In the genomic region with DNA sequence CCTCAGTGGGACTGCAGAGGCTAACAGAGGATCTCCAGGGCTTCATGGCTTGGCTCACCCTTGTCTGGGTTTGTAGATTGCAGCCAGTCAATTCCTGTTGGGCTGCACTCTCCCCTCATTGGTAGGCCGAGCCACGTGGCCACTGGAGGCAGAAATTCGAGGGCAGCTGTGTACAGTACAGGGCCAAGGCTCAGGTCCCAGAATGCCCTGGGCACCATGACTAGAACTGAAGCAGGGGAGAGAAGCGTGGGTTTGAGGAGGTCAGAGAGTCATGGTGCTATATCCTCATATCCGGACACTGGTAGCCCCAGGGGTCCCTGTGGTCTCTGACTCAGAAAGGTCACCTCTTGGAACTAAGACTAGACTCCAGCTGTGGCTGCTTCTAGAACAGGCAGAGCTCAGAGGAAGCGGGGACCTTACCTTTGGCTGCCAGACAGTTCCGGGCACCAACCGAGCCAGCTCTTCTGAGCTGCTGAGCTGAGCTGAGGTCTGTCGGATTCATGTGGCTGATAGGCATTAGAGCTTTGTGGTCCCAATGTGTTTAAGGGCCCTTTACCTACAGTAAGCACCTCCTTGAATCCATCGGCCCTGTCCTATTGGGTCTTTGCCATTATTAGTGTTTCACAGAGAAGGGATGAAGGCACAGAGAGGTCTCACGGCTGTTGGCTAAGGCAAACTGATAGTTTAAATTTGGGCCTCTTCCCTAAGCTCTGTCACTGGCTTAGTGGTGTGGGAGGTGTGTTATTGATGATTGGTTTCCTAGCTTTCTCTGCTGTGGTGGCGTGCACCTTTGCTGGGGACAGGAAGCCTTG, we compare ENCODE assay signal across 8 mouse cellular contexts.
DNase-seq lines count a peak whose midpoint lies in the region; ATAC-seq lines count a peak whose summit lies in the region.

No protein-coding gene starts in this region.

- H3K4me2 ChIP-seq in neural tube, embryonic 11.5 days (ENCODE audit: low read depth) = no peak overlapping the region
- H3K4me2 ChIP-seq in embryonic facial prominence, embryonic 13.5 days = peak overlapping the region; percentile 48
- 0 out of 2 replicates have a peak overlapping the region, but pooled peaks have one; percentile 3 for H3K4me2 ChIP-seq in intestine, embryonic 15.5 days (replicated peaks)

- no peak overlapping the region for H3K9ac ChIP-seq in neural tube, embryonic 11.5 days (ENCODE audit: low read length)
- H3K9ac ChIP-seq in embryonic facial prominence, embryonic 13.5 days = no peak overlapping the region
- no peak overlapping the region for H3K9ac ChIP-seq in intestine, embryonic 15.5 days

- H3K4me1 ChIP-seq in neural tube, embryonic 11.5 days (ENCODE audit: control insufficient read depth, insufficient read depth, low read length) = peaks cover 52% of the 10 kb centered on the region
- H3K4me1 ChIP-seq in embryonic facial prominence, embryonic 13.5 days = peaks cover 96% of the 10 kb centered on the region
- peaks cover 78% of the 10 kb centered on the region for H3K4me1 ChIP-seq in intestine, embryonic 15.5 days (replicated peaks)

- peak overlapping the region; percentile 94 for H3K27ac ChIP-seq in neural tube, embryonic 11.5 days (ENCODE audit: low read depth, low read length)
- peak overlapping the region; percentile 92 for H3K27ac ChIP-seq in embryonic facial prominence, embryonic 13.5 days
- H3K27ac ChIP-seq in intestine, embryonic 15.5 days = peak overlapping the region; percentile 88

- no peaks in the 10 kb centered on the region for H3K9me3 ChIP-seq in neural tube, embryonic 11.5 days (ENCODE audit: control insufficient read depth, low read length)
- no peaks in the 10 kb centered on the region for H3K9me3 ChIP-seq in embryonic facial prominence, embryonic 13.5 days
- H3K9me3 ChIP-seq in intestine, embryonic 15.5 days = no peaks in the 10 kb centered on the region

- H3K36me3 ChIP-seq in neural tube, embryonic 11.5 days (ENCODE audit: control insufficient read depth, insufficient read depth, low read length) = peaks cover 2% of the 10 kb centered on the region; the same call in 1 of the 2 replicates
- H3K36me3 ChIP-seq in embryonic facial prominence, embryonic 13.5 days = 0 out of 2 replicates have a peak, but pooled peaks cover 3% of the 10 kb centered on the region
- H3K36me3 ChIP-seq in intestine, embryonic 15.5 days = no peaks in the 10 kb centered on the region

- no peaks in the 10 kb centered on the region for H3K27me3 ChIP-seq in neural tube, embryonic 11.5 days (ENCODE audit: control insufficient read depth, insufficient read depth, low read length)
- H3K27me3 ChIP-seq in embryonic facial prominence, embryonic 13.5 days = no peaks in the 10 kb centered on the region
- H3K27me3 ChIP-seq in intestine, embryonic 15.5 days (replicated peaks) = no peaks in the 10 kb centered on the region

- DNase-seq in neural tube, embryonic 11.5 days (ENCODE audit: low spot score) = no peak
- no peak for DNase-seq in neural tube, embryonic 10.5 days (ENCODE audit: extremely low spot score, low spot score)
- DNase-seq in frontal cortex, postnatal 36 days (ENCODE audit: low spot score in 2 of 2) = no peak
- no peak for DNase-seq in adrenal gland, adult 18-20 months (ENCODE audit: low spot score in 2 of 2)
- no peak for DNase-seq in gastrocnemius, adult 8-10 months (ENCODE audit: low spot score in 2 of 2)

- H3K4me3 ChIP-seq in neural tube, embryonic 11.5 days (ENCODE audit: low read depth, low read length) = no peak overlapping the region
- no peak overlapping the region for H3K4me3 ChIP-seq in embryonic facial prominence, embryonic 13.5 days
- no peak overlapping the region for H3K4me3 ChIP-seq in intestine, embryonic 15.5 days (replicated peaks)

- WGBS in neural tube, embryonic 11.5 days = 52% methylated on average over 12 of the region's 12 CpGs
- 24% methylated on average over 12 of the region's 12 CpGs for WGBS in embryonic facial prominence, embryonic 13.5 days
- 53% methylated on average over 12 of the region's 12 CpGs for WGBS in intestine, embryonic 15.5 days

- no peak for ATAC-seq in neural tube, embryonic 11.5 days (ENCODE audit: insufficient read depth, low FRiP score, low TSS enrichment)
- no peak for ATAC-seq in embryonic facial prominence, embryonic 13.5 days (ENCODE audit: insufficient number of reproducible peaks, insufficient read depth, low FRiP score, low TSS enrichment, low read depth)
- ATAC-seq in intestine, embryonic 15.5 days = no peak
- peak; percentile 28 for ATAC-seq in monocyte, adult 5-6 weeks (replicated peaks; ENCODE audit: insufficient number of reproducible peaks, low FRiP score, low TSS enrichment, poor library complexity, severe bottlenecking)
